17 mouse cellular contexts compared by ENCODE assay signal in the genomic region with DNA sequence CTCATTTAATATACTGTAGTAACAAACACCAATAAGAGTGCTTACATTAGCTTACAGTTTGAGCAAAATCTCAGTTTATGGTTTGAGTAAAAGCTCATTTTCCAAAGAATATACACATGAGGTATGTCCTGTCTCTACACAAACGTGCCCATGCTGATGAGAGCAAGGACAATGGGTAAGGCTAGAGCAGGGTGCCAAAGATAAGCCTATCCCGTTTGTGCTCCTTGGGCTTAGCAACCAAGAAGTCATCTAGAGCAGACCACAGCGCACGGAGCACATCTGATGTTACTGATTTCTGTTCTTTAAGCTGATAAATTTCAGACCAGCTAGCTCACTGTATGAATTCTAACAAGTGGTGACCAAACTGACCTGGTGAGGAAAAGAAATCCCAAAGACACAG.
"Had no signal": no experiment of that assay in that cellular context is flagged by ENCODE, and none has a peak within 500 bp of the region (broad histone marks: within the 10 kb centered on the region; RNA-seq: fewer than 3 reads in every experiment).

No protein-coding gene starts in this region.

- H3K4me3 ChIP-seq: left cerebral cortex, adult 2 months; lung, embryonic 15.5 days; midbrain, embryonic 12.5 days; midbrain, embryonic 15.5 days; neural tube, embryonic 12.5 days; neural tube, embryonic 15.5 days; stomach, embryonic 15.5 days had no signal

- H3K27ac ChIP-seq: kidney, postnatal 0 days; left cerebral cortex, adult 2 months; lung, embryonic 15.5 days; midbrain, embryonic 12.5 days; midbrain, embryonic 15.5 days; neural tube, embryonic 12.5 days; neural tube, embryonic 15.5 days; stomach, embryonic 15.5 days had no signal

- H3K9me3 ChIP-seq: lung, embryonic 15.5 days; midbrain, embryonic 12.5 days; midbrain, embryonic 15.5 days; neural tube, embryonic 12.5 days; neural tube, embryonic 15.5 days; stomach, embryonic 15.5 days had no signal

- H3K4me1 ChIP-seq: lung, embryonic 15.5 days; midbrain, embryonic 12.5 days; midbrain, embryonic 15.5 days; neural tube, embryonic 12.5 days; neural tube, embryonic 15.5 days; stomach, embryonic 15.5 days had no signal

- ATAC-seq: intestine, postnatal 0 days; midbrain, embryonic 15.5 days had no signal

- H3K27me3 ChIP-seq: lung, embryonic 15.5 days; midbrain, embryonic 12.5 days; midbrain, embryonic 15.5 days; neural tube, embryonic 12.5 days; neural tube, embryonic 15.5 days; stomach, embryonic 15.5 days had no signal

- H3K4me2 ChIP-seq: lung, embryonic 15.5 days; midbrain, embryonic 12.5 days; midbrain, embryonic 15.5 days; neural tube, embryonic 12.5 days; neural tube, embryonic 15.5 days; stomach, embryonic 15.5 days had no signal

- DNase-seq: kidney, adult 2 months; kidney, postnatal 25 days; layer of hippocampus, postnatal 36 days; lung, adult 18-20 months; retina, postnatal 1 day; right cerebral cortex, postnatal 25 days; spleen, adult 18-20 months; thymus, postnatal 25 days had no signal

- H3K9ac ChIP-seq: lung, embryonic 15.5 days; midbrain, embryonic 12.5 days; midbrain, embryonic 15.5 days; neural tube, embryonic 12.5 days; neural tube, embryonic 15.5 days; stomach, embryonic 15.5 days had no signal
